Mouse (Mus musculus): ENCODE measurements at regions not wholly inside any gene's neighbourhood (a gene's known extent, or its start where the extent isn't known, plus 50 kb on each side); places are given as distances from the start of the nearest gene placed in this dataset.

DNA sequence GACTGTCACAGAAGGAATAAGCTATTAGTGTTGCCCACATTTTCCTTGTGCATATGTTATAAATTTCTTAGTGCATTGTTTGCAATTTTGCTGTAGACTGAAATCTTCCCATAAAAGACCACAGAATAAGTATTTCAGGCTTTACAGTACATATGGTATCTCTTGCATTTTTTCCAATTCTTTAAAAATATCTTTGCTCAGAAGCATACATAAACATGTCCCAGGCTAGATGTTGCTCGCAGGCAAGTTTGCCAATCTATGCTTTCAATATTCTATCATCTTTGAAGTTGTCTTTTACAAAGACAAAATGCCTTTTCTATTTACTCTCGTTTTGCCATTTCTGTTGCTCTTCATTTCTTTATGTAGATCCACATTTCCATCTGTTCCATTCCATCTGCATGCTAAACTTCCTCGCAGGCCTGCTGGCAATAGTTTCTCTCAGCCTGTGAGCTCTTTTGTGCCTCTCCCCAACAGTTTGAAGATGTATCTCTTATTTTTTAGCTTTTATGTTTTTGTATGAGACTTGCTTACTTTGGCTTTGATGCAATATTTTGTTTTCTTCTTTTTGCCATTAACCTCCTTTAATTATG is 120.0 kb upstream of the Cdr1 start:
- DNase-seq (ENCODE audit: low read depth, low spot score), result no peak

DNA sequence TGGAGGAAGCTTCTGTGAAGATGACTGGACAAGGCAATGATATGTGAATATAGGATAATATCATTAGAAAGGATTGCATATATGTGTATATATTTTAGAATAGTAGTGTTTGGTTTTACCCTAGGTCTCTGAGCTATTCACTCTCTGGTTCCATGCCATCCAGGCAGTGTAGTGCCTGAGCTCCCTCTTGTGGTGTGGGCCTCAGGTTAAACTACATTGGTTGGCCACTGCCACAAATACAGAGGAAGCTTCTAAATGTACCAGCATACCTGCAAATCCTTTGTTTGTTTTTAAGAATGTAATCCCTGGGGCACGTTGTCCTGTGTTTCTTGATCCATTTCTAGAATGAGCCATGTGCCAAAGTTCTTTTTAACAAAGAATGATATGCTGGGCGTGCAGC is 119.1 kb upstream of the Cdr1 start:
- DNase-seq (ENCODE audit: low read depth, low spot score), result peak; percentile 1
